Mouse (Mus musculus): ENCODE measurements around the gene Tex9.
A peak's percentile ranks its signal among the peaks of the same experiment; 100 is the strongest.

- TF ChIP-seq CTCF (IDR thresholded peaks at IDR 0.05; ENCODE audit: control insufficient read depth, insufficient read depth, insufficient replicate concordance, low read depth, low read length) (peak; percentile 18; the same call in 1 of the 2 replicates), POLR2A (IDR thresholded peaks at IDR 0.05; ENCODE audit: control insufficient read depth, low read depth, low read length) (no peak)
Measured at GRCm38 (mm10) chr9:72448026-72448425, 44.0 kb downstream of the Tex9 start.

Data from testis, adult 2 months (tissue).